Mouse (Mus musculus) lung, postnatal 0 days (tissue): ENCODE data around the gene Epc2.

Source experiments
- CTCF ChIP-seq: IDR thresholded peaks from 2 replicates; pipeline ENCODE4 v1.5.1; 2016; ENCODE audit warnings: antibody characterized with exemption, mild to moderate bottlenecking
- EP300 ChIP-seq: IDR thresholded peaks from 2 replicates; pipeline ENCODE4 v1.6.1; 2016; ENCODE audit warnings: antibody characterized with exemption, mild to moderate bottlenecking, control low read depth

DNA sequence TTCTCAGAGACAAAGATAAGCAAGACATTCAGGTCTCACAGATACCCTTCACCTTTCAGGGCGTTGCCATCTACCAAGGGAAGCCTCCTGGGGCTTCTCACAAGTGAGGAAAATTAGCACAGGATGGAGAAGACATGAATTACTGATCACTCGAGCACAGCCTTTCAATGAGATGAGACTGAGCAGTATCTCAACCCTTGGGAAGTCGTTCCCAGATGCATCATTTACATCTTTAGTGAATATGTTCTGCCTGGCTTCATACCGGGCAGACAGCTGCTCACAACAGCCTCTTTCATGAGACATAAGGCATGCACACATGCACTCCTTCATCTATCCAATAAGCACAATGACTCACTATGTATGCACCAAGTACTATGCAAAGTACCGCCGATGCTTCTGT lies 38.7 kb upstream of the Epc2 start:
- TF ChIP-seq CTCF (no peak), EP300 (no peak)
